Mouse (Mus musculus) gastrocnemius, postnatal 10 days (tissue): ENCODE measurements around the gene Sgcb. TPM values are rescaled to one million over a fixed set of nuclear protein-coding genes. Genes with fewer than 3 reads are reported as not detected.

Experiments used
- total RNA-seq, 2 experiments: library from RNA; stranded (reverse); gene quantifications; 2 replicates each; pipeline ENCODE4 v1.2.3; 2021

The Sgcb gene
- total RNA-seq, 2 experiments from 2014 or later, result 105 to 106 TPM

Other genes starting within 250 kb of the Sgcb start
- gene Cwh43, start 241.7 kb downstream of the Sgcb start, total RNA-seq, result not detected
- 10 to 100 TPM in 1 of 2 experiments, 1 to 10 TPM in 1; 8.7 to 12.0 TPM for gene Dcun1d4, start 166.8 kb downstream of the Sgcb start, total RNA-seq
- gene Lrrc66, start 15.3 kb downstream of the Sgcb start, total RNA-seq, result not detected
- under 1 TPM; 0.14 to 0.27 TPM for gene Spata18, start 3.6 kb upstream of the Sgcb start, total RNA-seq